Mouse (Mus musculus): ENCODE measurements around the gene Ppp4r1.

GRCm38 (mm10) chr17:65748997-65749396 is 33.4 kb upstream of the Ppp4r1 start:
- TF ChIP-seq CTCF (IDR thresholded peaks at IDR 0.05) (no peak), POLR2A (IDR thresholded peaks at IDR 0.05; ENCODE audit: insufficient read depth, low read depth, low read length) (no peak)

Data from heart, adult 2 months (tissue).